Mouse (Mus musculus): ENCODE data around the gene Gemin5. TPM values are rescaled to one million over a fixed set of nuclear protein-coding genes. Genes with fewer than 3 reads are reported as not detected.

Gene Gemin5
- total RNA-seq, 2 experiments from 2014 or later = 16.5 to 19.1 TPM

Other genes starting within 250 kb of the Gemin5 start
- gene Larp1, start 159.5 kb downstream of the Gemin5 start, total RNA-seq (2021) = 10 to 100 TPM; 78.6 to 85.0 TPM
- not detected for gene Gm12248, start 75.4 kb downstream of the Gemin5 start, total RNA-seq (2021)
- gene Cnot8, start 64.4 kb downstream of the Gemin5 start, total RNA-seq (2021) = 10 to 100 TPM; 42.9 to 49.3 TPM
- gene Mrpl22, start 3.1 kb upstream of the Gemin5 start, total RNA-seq (2021) = 10 to 100 TPM; 68.8 to 70.9 TPM
- 1 to 10 TPM; 7.7 to 8.4 TPM for gene Igtp, start 31.0 kb upstream of the Gemin5 start, total RNA-seq (2021)
- 1 to 10 TPM; 8.8 to 9.8 TPM for gene Irgm2, start 31.1 kb upstream of the Gemin5 start, total RNA-seq (2021)
- under 1 TPM; 0.21 to 0.36 TPM for gene 4930438A08Rik, start 106.3 kb upstream of the Gemin5 start, total RNA-seq (2021)
- gene Zfp692, start 138.5 kb upstream of the Gemin5 start, total RNA-seq (2021) = 10 to 100 TPM in 1 of 2 experiments, 1 to 10 TPM in 1; 6.9 to 13.1 TPM
- gene Zfp672, start 161.8 kb upstream of the Gemin5 start, total RNA-seq (2021) = 10 to 100 TPM; 50.9 to 60.2 TPM
- gene Sh3bp5l, start 162.2 kb upstream of the Gemin5 start, total RNA-seq (2021) = 10 to 100 TPM; 36.6 to 46.1 TPM
- not detected for gene Lypd8, start 210.5 kb upstream of the Gemin5 start, total RNA-seq (2021)

Measured in adrenal gland, postnatal 10 days (tissue).